Mouse (Mus musculus) hindbrain, embryonic 10.5 days (tissue): ENCODE data around the gene Gm11009. TPM values are rescaled to one million over a fixed set of nuclear protein-coding genes. Genes with fewer than 3 reads are reported as not detected.
"Not testable (repeated sequence)": the region's sequence is repeated elsewhere in the genome, so short reads cannot be mapped to it uniquely, and the experiment has no call there.

ENCODE experiments used
- DNase-seq: peaks from one replicate; pipeline ENCODE4 v3.0.0-alpha.2; 2017; ENCODE audit warnings: low spot score
- H3K27ac ChIP-seq: fragments of 300-500 bp; sonication (generic); 2 replicates; pipeline ENCODE4 v1.5.1; 2016; ENCODE audit warnings: mild to moderate bottlenecking, moderate library complexity
- H3K27me3 ChIP-seq: fragments of 300-500 bp; sonication (generic); 2 replicates; pipeline ENCODE4 v1.6.1; 2016; ENCODE audit warnings: mild to moderate bottlenecking; ENCODE audit not compliant: poor library complexity, insufficient read depth, severe bottlenecking
- H3K36me3 ChIP-seq: fragments of 300-500 bp; sonication (generic); 2 replicates; pipeline ENCODE4 v1.6.1; 2016; ENCODE audit warnings: mild to moderate bottlenecking, moderate library complexity
- H3K4me1 ChIP-seq: fragments of 300-500 bp; sonication (generic); replicated peaks from 2 replicates; pipeline ENCODE4 v1.6.1; 2016; ENCODE audit warnings: mild to moderate bottlenecking
- H3K4me3 ChIP-seq: fragments of 300-500 bp; sonication (generic); 2 replicates; pipeline ENCODE4 v1.5.1; 2016; ENCODE audit warnings: mild to moderate bottlenecking, moderate library complexity
- H3K9me3 ChIP-seq: fragments of 300-500 bp; sonication (generic); 2 replicates; pipeline ENCODE4 v1.6.1; 2016; ENCODE audit warnings: mild to moderate bottlenecking, moderate library complexity
- WGBS: fragments of 180-500 bp; shearing (Covaris S2); methylation state at CpG from one replicate; pipeline ENCODE4 v1.1.7; 2016; 5-methylcytosine and 5-hydroxymethylcytosine counted together
- polyA plus RNA-seq: library from polyadenylated mRNA; unstranded; fragments of >200 nt; fragmentation: Nextera tagmentation; extraction: Ambion mirVana; gene quantifications from 2 replicates; pipeline ENCODE4 v1.2.1, GENCODE M21; 2016

Gene Gm11009
- not detected in 2 replicates for polyA plus RNA-seq

GRCm38 (mm10) chr2:176319394-176319793 is at the start of gene Gm11009:
Gm11009 (minus strand) TSS chr2:176319494.
- H3K27me3 ChIP-seq, DNase-seq, H3K9me3 ChIP-seq, H3K27ac ChIP-seq, H3K36me3 ChIP-seq, H3K4me3 ChIP-seq, H3K4me1 ChIP-seq: not testable (repeated sequence)
- WGBS = no CpG with 5 or more reads among the region's 2 CpGs

Other genes starting within 250 kb of the Gm11009 start
- gene Gm2004, start 169.7 kb downstream of the Gm11009 start, polyA plus RNA-seq = 0.56 and 1.2 TPM in 2 replicates
- gene 2210418O10Rik, start 92.9 kb downstream of the Gm11009 start, polyA plus RNA-seq = 3.0 and 7.2 TPM in 2 replicates
- gene Gm14435, start 104.1 kb upstream of the Gm11009 start, polyA plus RNA-seq = 6.4 and 10.8 TPM in 2 replicates
- 8.9 and 13.9 TPM in 2 replicates for gene Gm14434, start 167.3 kb upstream of the Gm11009 start, polyA plus RNA-seq
- not detected in 2 replicates for gene Zfp967, start 201.6 kb upstream of the Gm11009 start, polyA plus RNA-seq